Mouse (Mus musculus) testis, postnatal 14 days (tissue): ENCODE measurements at regions not wholly inside any gene's neighbourhood (a gene's known extent, or its start where the extent isn't known, plus 50 kb on each side); places are given as distances from the start of the nearest gene placed in this dataset.

Experiments
- DNase-seq: peaks from one replicate; pipeline ENCODE4 v3.0.0; 2021; ENCODE audit warnings: low spot score

GRCm38 (mm10) chr13:51974101-51974500 is 127.6 kb downstream of the Gadd45g start:
- peak; percentile 16 for DNase-seq

GRCm38 (mm10) chr13:51975330-51975729 is 128.9 kb downstream of the Gadd45g start:
- DNase-seq = no peak

GRCm38 (mm10) chr13:51975801-51976601 is 129.5 kb downstream of the Gadd45g start:
- no peak for DNase-seq

GRCm38 (mm10) chr13:51976620-51977214 is 130.2 kb downstream of the Gadd45g start:
- no peak for DNase-seq

GRCm38 (mm10) chr13:51979301-51979977 is 133.0 kb downstream of the Gadd45g start:
- peak; percentile 33 for DNase-seq

- DNase-seq = no peak
Measured at GRCm38 (mm10) chr13:51980344-51980743, 133.9 kb downstream of the Gadd45g start.

- no peak for DNase-seq
Measured at GRCm38 (mm10) chr13:51983002-51983401, 136.5 kb downstream of the Gadd45g start.

GRCm38 (mm10) chr13:51983575-51983974 is 137.1 kb downstream of the Gadd45g start:
- DNase-seq = no peak

- DNase-seq = no peak
Measured at GRCm38 (mm10) chr13:51991339-51991738, 144.9 kb downstream of the Gadd45g start.

- no peak for DNase-seq
Measured at GRCm38 (mm10) chr13:51992878-51993277, 146.4 kb downstream of the Gadd45g start.

GRCm38 (mm10) chr13:51996163-51996562 is 149.7 kb downstream of the Gadd45g start:
- no peak for DNase-seq

- DNase-seq = no peak
Measured at GRCm38 (mm10) chr13:51998542-51998941, 152.1 kb downstream of the Gadd45g start.

- DNase-seq = no peak
Measured at GRCm38 (mm10) chr13:52001811-52002210, 155.3 kb downstream of the Gadd45g start.

GRCm38 (mm10) chr13:52003946-52004539 is 157.6 kb downstream of the Gadd45g start:
- no peak for DNase-seq

- DNase-seq = peak; percentile 39
Measured at GRCm38 (mm10) chr13:52007585-52008395, 161.3 kb downstream of the Gadd45g start.

- no peak for DNase-seq
Measured at GRCm38 (mm10) chr13:52009231-52009630, 162.8 kb downstream of the Gadd45g start.

GRCm38 (mm10) chr13:52009766-52010165 is 163.3 kb downstream of the Gadd45g start:
- DNase-seq = no peak

GRCm38 (mm10) chr13:52011001-52011400 is 164.5 kb downstream of the Gadd45g start:
- no peak for DNase-seq

GRCm38 (mm10) chr13:52013182-52013581 is 166.7 kb downstream of the Gadd45g start:
- no peak for DNase-seq

GRCm38 (mm10) chr13:52013757-52014156 is 167.3 kb downstream of the Gadd45g start:
- no peak for DNase-seq

- no peak for DNase-seq
Measured at GRCm38 (mm10) chr13:52014566-52014965, 168.1 kb downstream of the Gadd45g start.

- peak; percentile 62 for DNase-seq
Measured at GRCm38 (mm10) chr13:52015066-52015465, 168.6 kb downstream of the Gadd45g start.
